Mouse (Mus musculus) embryonic facial prominence, embryonic 10.5 days (tissue): Measurements from ENCODE around the gene Mansc1. TPM values are rescaled to one million over a fixed set of nuclear protein-coding genes. Genes with fewer than 3 reads are reported as not detected.

ENCODE experiments used
- DNase-seq: peaks from one replicate; pipeline ENCODE4 v3.0.0-alpha.2; 2017; ENCODE audit warnings: low spot score
- H3K27ac ChIP-seq: fragments of 300-500 bp; sonication (generic); replicated peaks from 2 replicates; pipeline ENCODE4 v1.5.1; 2016; ENCODE audit warnings: mild to moderate bottlenecking
- H3K27me3 ChIP-seq: fragments of 300-500 bp; sonication (generic); replicated peaks from 2 replicates; pipeline ENCODE4 v1.6.1; 2016; ENCODE audit warnings: low read depth, mild to moderate bottlenecking; ENCODE audit not compliant: poor library complexity, severe bottlenecking
- H3K36me3 ChIP-seq: fragments of 300-500 bp; sonication (generic); replicated peaks from 2 replicates; pipeline ENCODE4 v1.6.1; 2016; ENCODE audit warnings: mild to moderate bottlenecking, moderate library complexity
- H3K4me1 ChIP-seq: fragments of 300-500 bp; sonication (generic); 2 replicates; pipeline ENCODE4 v1.6.1; 2016
- H3K4me3 ChIP-seq: fragments of 300-500 bp; sonication (generic); 2 replicates; pipeline ENCODE4 v1.5.1; 2016; ENCODE audit warnings: mild to moderate bottlenecking, moderate library complexity
- H3K9me3 ChIP-seq: fragments of 300-500 bp; sonication (generic); 2 replicates; pipeline ENCODE4 v1.6.1; 2016; ENCODE audit warnings: mild to moderate bottlenecking
- WGBS: fragments of 180-500 bp; shearing (Covaris S2); methylation state at CpG from one replicate; pipeline ENCODE4 v1.1.7; 2016; 5-methylcytosine and 5-hydroxymethylcytosine counted together
- polyA plus RNA-seq: library from polyadenylated mRNA; unstranded; fragments of >200 nt; fragmentation: Nextera tagmentation; extraction: Ambion mirVana; gene quantifications from 2 replicates; pipeline ENCODE4 v1.2.1, GENCODE M21; 2016

Gene Mansc1
- polyA plus RNA-seq, 1 experiment from 2014 or later: 0.71 TPM

DNA sequence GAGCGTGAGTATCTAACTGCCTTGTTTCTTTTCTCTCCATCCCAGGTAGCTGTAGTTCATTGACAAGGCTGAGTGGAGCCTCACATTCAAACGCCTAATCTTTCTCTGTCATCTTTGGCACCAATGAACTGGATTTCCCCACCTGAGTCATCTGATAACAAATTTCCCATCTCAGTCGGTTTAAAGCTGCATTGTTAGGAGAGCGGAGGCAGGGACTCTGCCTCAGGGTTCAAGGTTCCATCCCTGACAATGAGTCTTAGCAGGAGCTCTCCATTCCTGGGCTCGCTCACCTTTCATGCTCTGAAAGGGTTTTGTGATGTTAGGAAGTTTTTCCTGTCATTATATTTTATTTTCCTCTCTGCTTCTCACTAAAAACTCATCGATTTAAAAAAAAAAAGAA is 54.2 kb downstream of the Mansc1 start:
- no peak for DNase-seq
- Histone ChIP-seq H3K4me1 (no peaks in the 10 kb centered on the region), H3K36me3 (no peaks in the 10 kb centered on the region), H3K27me3 (no peaks in the 10 kb centered on the region), H3K27ac (no peak overlapping the region), H3K9me3 (no peaks in the 10 kb centered on the region), H3K4me3 (no peak overlapping the region)
- WGBS: 60% methylated on average over 6 of the region's 6 CpGs

DNA sequence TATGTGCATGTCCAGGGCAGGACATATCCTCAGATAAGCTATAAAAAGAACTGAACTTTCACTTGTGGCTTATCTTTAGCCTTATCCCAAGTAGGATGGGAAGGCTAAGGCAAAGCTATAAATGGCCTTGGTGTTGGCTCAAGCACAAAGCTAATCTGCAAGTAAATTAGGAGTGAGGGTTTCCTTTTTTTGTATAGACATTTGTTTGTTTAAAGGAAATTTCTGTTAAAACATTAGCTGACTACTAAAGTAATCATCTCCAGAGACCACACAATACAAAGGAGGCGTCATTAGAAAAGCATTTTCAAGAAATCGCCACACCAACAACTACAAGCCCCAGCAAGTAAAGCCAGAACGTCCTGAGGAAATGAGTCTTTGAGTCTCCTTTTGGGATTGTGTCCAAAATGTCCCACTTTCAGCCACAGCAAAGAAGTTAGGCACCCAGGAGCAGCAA is 57.0 kb downstream of the Mansc1 start:
- Histone ChIP-seq H3K27me3 (no peaks in the 10 kb centered on the region), H3K4me1 (no peaks in the 10 kb centered on the region), H3K9me3 (no peaks in the 10 kb centered on the region), H3K36me3 (no peaks in the 10 kb centered on the region), H3K27ac (no peak overlapping the region), H3K4me3 (no peak overlapping the region)
- WGBS: 82% methylated on average over 3 of the region's 3 CpGs
- DNase-seq: no peak

- Histone ChIP-seq H3K9me3 (no peaks in the 10 kb centered on the region), H3K27me3 (no peaks in the 10 kb centered on the region), H3K4me1 (peaks cover 24% of the 10 kb centered on the region), H3K36me3 (no peaks in the 10 kb centered on the region), H3K27ac (no peak overlapping the region), H3K4me3 (no peak overlapping the region)
- 72% methylated on average over 5 of the region's 5 CpGs for WGBS
- no peak for DNase-seq
These were observed 64.2 kb downstream of the Mansc1 start for GRCm38 (mm10) chr6:134567986-134568556.

- peak within 1 kb of the TSS; percentile 100 for H3K27ac ChIP-seq
- H3K27me3 ChIP-seq: no peaks in the 10 kb centered on the region
- peak within 1 kb of the TSS; percentile 95 for H3K4me3 ChIP-seq
- peaks cover 27% of the 10 kb centered on the region for H3K4me1 ChIP-seq
- H3K36me3 ChIP-seq: peaks cover 3% of the 10 kb centered on the region; the same call in 1 of the 2 replicates
- DNase-seq: peak; percentile 92
- no peaks in the 10 kb centered on the region for H3K9me3 ChIP-seq
- WGBS: under 1% methylated on average over 94 of the region's 99 CpGs
These were observed 65.3 kb downstream of the Mansc1 start, which contains the start of gene Lrp6 for GRCm38 (mm10) chr6:134566818-134567485. Lrp6 (minus strand) TSS chr6:134566965.

GRCm38 (mm10) chr6:134566248-134566817 is 66.0 kb downstream of the Mansc1 start:
- no peaks in the 10 kb centered on the region for H3K27me3 ChIP-seq
- peaks cover 3% of the 10 kb centered on the region; the same call in 1 of the 2 replicates for H3K36me3 ChIP-seq
- H3K9me3 ChIP-seq: no peaks in the 10 kb centered on the region
- H3K27ac ChIP-seq: peak overlapping the region; percentile 100
- no peak for DNase-seq
- WGBS: under 1% methylated on average over 61 of the region's 64 CpGs
- peak overlapping the region; percentile 95 for H3K4me3 ChIP-seq
- H3K4me1 ChIP-seq: peaks cover 27% of the 10 kb centered on the region

- Histone ChIP-seq H3K27me3 (no peaks in the 10 kb centered on the region), H3K4me1 (peaks cover 27% of the 10 kb centered on the region), H3K36me3 (peaks cover 3% of the 10 kb centered on the region; the same call in 1 of the 2 replicates), H3K9me3 (no peaks in the 10 kb centered on the region), H3K4me3 (peak overlapping the region; percentile 95), H3K27ac (peak overlapping the region; percentile 100)
- 4% methylated on average over 19 of the region's 19 CpGs for WGBS
- DNase-seq: peak; percentile 38
These were observed 66.6 kb downstream of the Mansc1 start for GRCm38 (mm10) chr6:134565606-134566247.

- no peak for DNase-seq
- Histone ChIP-seq H3K36me3 (peaks cover 3% of the 10 kb centered on the region; the same call in 1 of the 2 replicates), H3K4me1 (peaks cover 29% of the 10 kb centered on the region), H3K4me3 (peak overlapping the region; percentile 95; the same call in 1 of the 2 replicates), H3K27me3 (no peaks in the 10 kb centered on the region), H3K9me3 (no peaks in the 10 kb centered on the region), H3K27ac (no peak overlapping the region)
- 79% methylated on average over 2 of the region's 2 CpGs for WGBS
These were observed 67.7 kb downstream of the Mansc1 start for GRCm38 (mm10) chr6:134564539-134564938.

GRCm38 (mm10) chr6:134559635-134560034 is 72.7 kb downstream of the Mansc1 start:
- H3K4me3 ChIP-seq: no peak overlapping the region
- peaks cover 3% of the 10 kb centered on the region; the same call in 1 of the 2 replicates for H3K36me3 ChIP-seq
- peaks cover 15% of the 10 kb centered on the region for H3K4me1 ChIP-seq
- no peak for DNase-seq
- no peaks in the 10 kb centered on the region for H3K27me3 ChIP-seq
- H3K27ac ChIP-seq: no peak overlapping the region
- H3K9me3 ChIP-seq: no peaks in the 10 kb centered on the region
- WGBS: 78% methylated on average over 3 of the region's 3 CpGs

Other genes starting within 250 kb of the Mansc1 start
- gene Bcl2l14, start 236.2 kb downstream of the Mansc1 start, polyA plus RNA-seq: 0.47 and 0.74 TPM in 2 replicates
- 27.1 and 27.8 TPM in 2 replicates for gene Lrp6, start 65.5 kb downstream of the Mansc1 start, polyA plus RNA-seq
- 17.7 and 18.4 TPM in 2 replicates for gene Borcs5, start 7.0 kb upstream of the Mansc1 start, polyA plus RNA-seq
- 11.9 TPM in 2 replicates for gene Dusp16, start 160.1 kb upstream of the Mansc1 start, polyA plus RNA-seq
- gene Crebl2, start 197.7 kb upstream of the Mansc1 start, polyA plus RNA-seq: 1.2 TPM in 2 replicates